Mouse (Mus musculus) embryonic fibroblast, embryonic 13.5 days (primary cell): ENCODE results near the gene Trpm3.

ENCODE experiments used
- CTCF ChIP-seq: IDR thresholded peaks from 2 replicates; pipeline ENCODE4 v1.5.1; 2011; ENCODE audit warnings: mild to moderate bottlenecking, control low read depth, low read length, moderate library complexity, borderline replicate concordance; ENCODE audit not compliant: insufficient read depth
- POLR2A ChIP-seq: IDR thresholded peaks from 2 replicates; pipeline ENCODE4 v1.6.1; 2011; ENCODE audit warnings: low read depth, mild to moderate bottlenecking, control low read depth, low read length, moderate library complexity

GRCm38 (mm10) chr19:22456935-22457334, 318.1 kb downstream of the Trpm3 start:
- no peak for TF ChIP-seq CTCF
- no peak for TF ChIP-seq POLR2A
